In the genomic region with DNA sequence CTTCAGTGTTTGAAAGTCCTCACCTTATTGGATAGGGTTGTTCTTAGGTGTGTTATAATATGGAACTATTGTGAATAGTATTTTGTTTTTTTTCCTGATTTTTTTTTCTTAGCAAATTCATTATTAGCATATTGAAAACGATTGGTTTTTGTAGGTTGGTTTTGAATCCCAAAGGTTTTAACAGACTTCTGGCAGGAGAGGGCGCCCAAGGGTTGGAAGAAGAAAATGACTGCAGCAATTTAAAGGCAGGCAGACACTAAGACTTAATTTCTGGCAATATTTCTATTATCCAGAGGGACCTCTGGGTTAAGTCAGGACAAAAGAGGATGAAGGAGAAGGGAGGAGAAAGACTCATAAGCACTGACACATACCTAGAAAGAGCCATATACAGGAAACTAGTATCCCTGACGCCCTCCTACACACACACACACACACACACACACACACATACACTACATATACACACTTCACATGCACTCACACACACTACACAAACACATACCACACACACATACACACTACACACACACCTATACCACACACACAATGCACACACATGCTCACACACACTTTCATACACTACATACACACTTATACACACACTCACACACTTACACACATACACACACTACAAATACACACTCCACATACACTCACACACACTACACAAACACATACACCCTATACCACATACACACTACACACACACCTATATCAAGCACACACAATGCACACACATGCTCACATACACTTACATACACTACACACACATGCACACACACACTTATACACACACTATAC, we compare ENCODE assay signal across 8 mouse cellular contexts. TPM values are rescaled to one million over a fixed set of nuclear protein-coding genes. Genes with fewer than 3 reads are reported as not detected.
DNase-seq lines count a peak whose midpoint lies in the region; ATAC-seq lines count a peak whose summit lies in the region.

No protein-coding gene starts in this region.

- no peaks in the 10 kb centered on the region for H3K36me3 ChIP-seq in forebrain, embryonic 12.5 days (replicated peaks)
- no peaks in the 10 kb centered on the region for H3K36me3 ChIP-seq in lung, embryonic 15.5 days

- peak; percentile 22 for DNase-seq in ES-CJ7 (ENCODE audit: low read depth, low spot score)
- DNase-seq in adrenal gland, postnatal 36 days, result peak; percentile 79 to 82
- DNase-seq in heart, postnatal 4 days, result peak; percentile 86
- peak; percentile 57 to 85 for DNase-seq in layer of hippocampus, adult 18-20 months (ENCODE audit: low spot score in 2 of 2)
- peak; percentile 65 for DNase-seq in retina, postnatal 1 day
- DNase-seq in yolk sac, embryonic 10.5 days (ENCODE audit: low spot score), result peak; percentile 39

- no peak overlapping the region for H3K9ac ChIP-seq in forebrain, embryonic 12.5 days
- no peak overlapping the region for H3K9ac ChIP-seq in lung, embryonic 15.5 days

- H3K4me2 ChIP-seq in forebrain, embryonic 12.5 days, result no peak overlapping the region
- H3K4me2 ChIP-seq in lung, embryonic 15.5 days, result no peak overlapping the region

- no peaks in the 10 kb centered on the region for H3K4me1 ChIP-seq in forebrain, embryonic 12.5 days
- peaks cover 20% of the 10 kb centered on the region for H3K4me1 ChIP-seq in lung, embryonic 15.5 days

- no peak overlapping the region for H3K4me3 ChIP-seq in forebrain, embryonic 12.5 days (replicated peaks)
- no peak overlapping the region for H3K4me3 ChIP-seq in lung, embryonic 15.5 days

- peak; percentile 36; the same call in 1 of the 2 replicates for ATAC-seq in forebrain, embryonic 12.5 days (ENCODE audit: low FRiP score)
- ATAC-seq in lung, embryonic 15.5 days (ENCODE audit: borderline replicate concordance, extremely low read depth, low FRiP score, low TSS enrichment), result peak; percentile 15; the same call in 1 of the 2 replicates

- H3K27me3 ChIP-seq in forebrain, embryonic 12.5 days, result no peaks in the 10 kb centered on the region
- H3K27me3 ChIP-seq in lung, embryonic 15.5 days, result no peaks in the 10 kb centered on the region

- 28% methylated on average over 3 of the region's 3 CpGs for WGBS in forebrain, embryonic 12.5 days
- 23% methylated on average over 3 of the region's 3 CpGs for WGBS in lung, embryonic 15.5 days

- H3K9me3 ChIP-seq in forebrain, embryonic 12.5 days, result no peaks in the 10 kb centered on the region
- no peaks in the 10 kb centered on the region for H3K9me3 ChIP-seq in lung, embryonic 15.5 days

- H3K27ac ChIP-seq in forebrain, embryonic 12.5 days, result no peak overlapping the region
- H3K27ac ChIP-seq in lung, embryonic 15.5 days, result 0 out of 2 replicates have a peak overlapping the region, but pooled peaks have one; percentile 80

RNA-seq across cellular contexts. Expression of a gene that starts 8.2 kb away (rescaled TPM):
- 100 to 1,000 TPM; 102 to 117 TPM for total RNA-seq in adrenal gland, postnatal 36 days (2021)
- polyA plus RNA-seq in forebrain, embryonic 12.5 days (2016; fragmentation: Nextera tagmentation; extraction: Ambion mirVana), result not detected in 2 replicates
- total RNA-seq in heart, postnatal 4 days (2021), result 1 to 10 TPM; 1.0 to 1.5 TPM
- 10 to 100 TPM; 38.2 to 40.7 TPM for total RNA-seq in layer of hippocampus, adult 18-20 months (2021)
- 19.3 and 27.1 TPM in 2 replicates for polyA plus RNA-seq in lung, embryonic 15.5 days (2015; fragmentation: Nextera tagmentation; extraction: Ambion mirVana)

RNA-seq across cellular contexts. Expression of a gene that starts 17.3 kb away (rescaled TPM):
- 100 to 1,000 TPM; 117 to 162 TPM for total RNA-seq in adrenal gland, postnatal 36 days (2021)
- polyA plus RNA-seq in forebrain, embryonic 12.5 days (2016; fragmentation: Nextera tagmentation; extraction: Ambion mirVana), result 6.3 and 6.9 TPM in 2 replicates
- 10 to 100 TPM; 51.9 to 62.0 TPM for total RNA-seq in heart, postnatal 4 days (2021)
- 10 to 100 TPM in 1 of 2 experiments, 1 to 10 TPM in 1; 9.4 to 10.2 TPM for total RNA-seq in layer of hippocampus, adult 18-20 months (2021)
- polyA plus RNA-seq in lung, embryonic 15.5 days (2015; fragmentation: Nextera tagmentation; extraction: Ambion mirVana), result 148 and 169 TPM in 2 replicates

RNA-seq across cellular contexts. Expression of a gene that starts 48.2 kb away (rescaled TPM):
- total RNA-seq in adrenal gland, postnatal 36 days (2021), result 1 to 10 TPM; 2.1 to 3.0 TPM
- polyA plus RNA-seq in forebrain, embryonic 12.5 days (2016; fragmentation: Nextera tagmentation; extraction: Ambion mirVana), result 0.31 and 0.77 TPM in 2 replicates
- 1 to 10 TPM; 8.3 to 9.7 TPM for total RNA-seq in heart, postnatal 4 days (2021)
- under 1 TPM; 0.81 to 0.89 TPM for total RNA-seq in layer of hippocampus, adult 18-20 months (2021)
- 38.1 and 43.9 TPM in 2 replicates for polyA plus RNA-seq in lung, embryonic 15.5 days (2015; fragmentation: Nextera tagmentation; extraction: Ambion mirVana)

RNA-seq across cellular contexts. Expression of a gene that starts 54.2 kb away (rescaled TPM):
- 1 to 10 TPM in 1 of 2 experiments, under 1 TPM in 1; 0.95 to 2.1 TPM for total RNA-seq in adrenal gland, postnatal 36 days (2021)
- polyA plus RNA-seq in forebrain, embryonic 12.5 days (2016; fragmentation: Nextera tagmentation; extraction: Ambion mirVana), result 0.31 and 1.0 TPM in 2 replicates
- total RNA-seq in heart, postnatal 4 days (2021), result 1 to 10 TPM; 1.0 to 1.4 TPM
- 1 to 10 TPM; 1.4 to 1.9 TPM for total RNA-seq in layer of hippocampus, adult 18-20 months (2021)
- polyA plus RNA-seq in lung, embryonic 15.5 days (2015; fragmentation: Nextera tagmentation; extraction: Ambion mirVana), result 2.9 and 3.8 TPM in 2 replicates

Comparison
In these comparisons a context has a peak if more than half of its experiments do, and no peak if none do; other contexts are left out.
1. DNase-seq: peak in every context shown above with its lines; median percentile 86 in heart, postnatal 4 days; 80 in adrenal gland, postnatal 36 days; 71 in layer of hippocampus, adult 18-20 months; 65 in retina, postnatal 1 day; 39 in yolk sac, embryonic 10.5 days; 22 in ES-CJ7.
2. RNA of a gene that starts 8.2 kb away (total RNA-seq): 102 to 117 TPM in adrenal gland, postnatal 36 days and 38.2 to 40.7 TPM in layer of hippocampus, adult 18-20 months; 1.0 to 1.5 TPM in heart, postnatal 4 days; every median in the first group is over 10 times any median in the second.
3. RNA of a gene that starts 17.3 kb away (total RNA-seq): 117 to 162 TPM in adrenal gland, postnatal 36 days and 51.9 to 62.0 TPM in heart, postnatal 4 days; 9.4 to 10.2 TPM in layer of hippocampus, adult 18-20 months; every median in the first group is over 4 times any median in the second.